Mouse (Mus musculus): Measurements from ENCODE around the gene Sult2a2. TPM values are rescaled to one million over a fixed set of nuclear protein-coding genes. Genes with fewer than 3 reads are reported as not detected.
"Not testable (repeated sequence)": the region's sequence is repeated elsewhere in the genome, so short reads cannot be mapped to it uniquely, and the experiment has no call there.

The Sult2a2 gene
- polyA plus RNA-seq (2012; rRNA removed), result not detected in 2 replicates

- H3K27me3 ChIP-seq (ENCODE audit: control insufficient read depth, insufficient read depth, low read length); H3K27ac ChIP-seq (ENCODE audit: insufficient read depth, low read depth, low read length); H3K36me3 ChIP-seq (ENCODE audit: control insufficient read depth, insufficient read depth, low read length); H3K4me3 ChIP-seq (ENCODE audit: low read depth, low read length); H3K4me1 ChIP-seq (ENCODE audit: control insufficient read depth, insufficient read depth, insufficient read length, low read length): not testable (repeated sequence)
- WGBS, result 88% methylated on average over 1 of the region's 2 CpGs
Observed at GRCm38 (mm10) chr7:13733205-13733604, at the start of gene Sult2a2. TSS of gene Sult2a2 (plus strand) at chr7:13733505.

GRCm38 (mm10) chr7:13813913-13814312 is 80.6 kb downstream of the Sult2a2 start:
- WGBS, result 84% methylated on average over 1 of the region's 1 CpGs

More at GRCm38 (mm10) chr7:13813913-13814312, 80.6 kb downstream of the Sult2a2 start:
- no peaks in the 10 kb centered on the region for H3K27me3 ChIP-seq (ENCODE audit: control insufficient read depth, insufficient read depth, low read length)
- no peaks in the 10 kb centered on the region for H3K36me3 ChIP-seq (ENCODE audit: control insufficient read depth, insufficient read depth, low read length)
- no peak overlapping the region for H3K4me3 ChIP-seq (ENCODE audit: low read depth, low read length)
- no peaks in the 10 kb centered on the region for H3K4me1 ChIP-seq (ENCODE audit: control insufficient read depth, insufficient read depth, insufficient read length, low read length)
- no peak for TF ChIP-seq POLR2A (IDR thresholded peaks at IDR 0.05; ENCODE audit: low read depth, low read length)
- TF ChIP-seq CTCF (IDR thresholded peaks at IDR 0.05; ENCODE audit: extremely low read depth, insufficient read length, insufficient replicate concordance, low read depth, low read length), result no peak
- no peak overlapping the region for H3K27ac ChIP-seq (ENCODE audit: insufficient read depth, low read depth, low read length)

Other genes with a start within 250 kb of the Sult2a2 start
- gene Bsph2, start 162.4 kb upstream of the Sult2a2 start, polyA plus RNA-seq (2012; rRNA removed), result not detected in 2 replicates
- not detected in 2 replicates for gene Sult2a5, start 109.5 kb upstream of the Sult2a2 start, polyA plus RNA-seq (2012; rRNA removed)
- not detected in 2 replicates for gene Sult2a1, start 103.9 kb downstream of the Sult2a2 start, polyA plus RNA-seq (2012; rRNA removed)

Data from small intestine, adult 2 months (tissue).